Mouse (Mus musculus) left cerebral cortex, postnatal 25 days (tissue): ENCODE measurements at regions not wholly inside any gene's neighbourhood (a gene's known extent, or its start where the extent isn't known, plus 50 kb on each side); places are given as distances from the start of the nearest gene placed in this dataset.

ENCODE experiments used
- DNase-seq, 2 experiments: peaks; one replicate each; pipeline ENCODE4 v3.0.0; 2022; ENCODE audit warnings: low spot score in 2 of 2, mixed read lengths in 1 of 2
- intact Hi-C: fragments of 180-260 bp; cut with DNase I; formaldehyde crosslinking; loops from one replicate; pipeline ENCODE4 v1.15.1; 2025

- intact Hi-C loops: no loop called here
- DNase-seq: no peak
These were observed 518.5 kb downstream of the Vrk1 start for GRCm38 (mm10) chr12:106528521-106528920.

- no peak for DNase-seq
- intact Hi-C loops: no loop called here
These were observed 519.1 kb downstream of the Vrk1 start for GRCm38 (mm10) chr12:106529175-106529574.

GRCm38 (mm10) chr12:106535086-106535485 lies 525.1 kb downstream of the Vrk1 start:
- no peak for DNase-seq
- intact Hi-C loops: no loop called here

- DNase-seq: no peak
- intact Hi-C loops: no loop called here
These were observed 525.7 kb downstream of the Vrk1 start for GRCm38 (mm10) chr12:106535628-106536288.

GRCm38 (mm10) chr12:106536289-106536636 lies 526.2 kb downstream of the Vrk1 start:
- DNase-seq: no peak
- intact Hi-C loops: no loop called here

GRCm38 (mm10) chr12:106540003-106540402 lies 530.0 kb downstream of the Vrk1 start:
- no peak for DNase-seq
- intact Hi-C loops: no loop called here

- DNase-seq: no peak
- intact Hi-C loops: no loop called here
These were observed 549.5 kb downstream of the Vrk1 start for GRCm38 (mm10) chr12:106559566-106559965.

GRCm38 (mm10) chr12:106565263-106565681 lies 555.2 kb downstream of the Vrk1 start:
- intact Hi-C loops: no loop called here
- DNase-seq: no peak

- intact Hi-C loops: no loop called here
- DNase-seq: no peak
These were observed 556.3 kb downstream of the Vrk1 start for GRCm38 (mm10) chr12:106566361-106566760.

GRCm38 (mm10) chr12:106567116-106567515 lies 557.1 kb downstream of the Vrk1 start:
- intact Hi-C loops: no loop called here
- DNase-seq: no peak

GRCm38 (mm10) chr12:106568541-106569085 lies 558.6 kb downstream of the Vrk1 start:
- intact Hi-C loops: no loop called here
- no peak for DNase-seq

GRCm38 (mm10) chr12:106572956-106573355 lies 562.9 kb downstream of the Vrk1 start:
- intact Hi-C loops: no loop called here
- no peak for DNase-seq

GRCm38 (mm10) chr12:106582760-106583159 lies 572.7 kb downstream of the Vrk1 start:
- DNase-seq: peak; percentile 32 to 66
- intact Hi-C loops: no loop called here

- DNase-seq: no peak
- intact Hi-C loops: no loop called here
These were observed 575.6 kb downstream of the Vrk1 start for GRCm38 (mm10) chr12:106585626-106586025.

GRCm38 (mm10) chr12:106592686-106593085 lies 582.7 kb downstream of the Vrk1 start:
- intact Hi-C loops: no loop called here
- no peak for DNase-seq

GRCm38 (mm10) chr12:106597636-106598035 lies 587.6 kb downstream of the Vrk1 start:
- intact Hi-C loops: no loop called here

GRCm38 (mm10) chr12:106607240-106607639 lies 597.2 kb downstream of the Vrk1 start:
- intact Hi-C loops: no loop called here
- no peak for DNase-seq

More at GRCm38 (mm10) chr12:106597636-106598035, 587.6 kb downstream of the Vrk1 start:
- no peak for DNase-seq

GRCm38 (mm10) chr12:106607655-106608337 lies 597.8 kb downstream of the Vrk1 start:
- no peak for DNase-seq
- intact Hi-C loops: no loop called here

GRCm38 (mm10) chr12:106618684-106619083 lies 608.7 kb downstream of the Vrk1 start:
- no peak for DNase-seq
- intact Hi-C loops: no loop called here

- no peak for DNase-seq
- intact Hi-C loops: no loop called here
These were observed 616.8 kb downstream of the Vrk1 start for GRCm38 (mm10) chr12:106626786-106627185.

- intact Hi-C loops: no loop called here
These were observed 622.5 kb downstream of the Vrk1 start for GRCm38 (mm10) chr12:106632566-106632965.

More at GRCm38 (mm10) chr12:106632566-106632965, 622.5 kb downstream of the Vrk1 start:
- DNase-seq: no peak
